Mouse (Mus musculus): Measurements from ENCODE around the gene Chrnd.

The Chrnd gene

GRCm38 (mm10) chr1:87227160-87227550 lies 36.7 kb downstream of the Chrnd start:
- in situ Hi-C loops (cut with MseI, MboI), result no loop called here

GRCm38 (mm10) chr1:87230606-87231005 lies 40.2 kb downstream of the Chrnd start:
- in situ Hi-C loops (cut with MseI, MboI), result no loop called here

GRCm38 (mm10) chr1:87232197-87232596 lies 41.8 kb downstream of the Chrnd start:
- in situ Hi-C loops (cut with MseI, MboI), result no loop called here

- in situ Hi-C loops (cut with MseI, MboI), result no loop called here
These were observed 48.6 kb downstream of the Chrnd start for GRCm38 (mm10) chr1:87239056-87239455.

GRCm38 (mm10) chr1:87243021-87243420 lies 52.6 kb downstream of the Chrnd start:
- in situ Hi-C loops (cut with MseI, MboI), result no loop called here

GRCm38 (mm10) chr1:87245430-87245829 lies 55.0 kb downstream of the Chrnd start:
- in situ Hi-C loops (cut with MseI, MboI), result no loop called here

GRCm38 (mm10) chr1:87245929-87246815 lies 55.8 kb downstream of the Chrnd start:
- in situ Hi-C loops (cut with MseI, MboI), result no loop called here

Data from mouse trophoblast stem cell (cell line).